Mouse (Mus musculus): Measurements from ENCODE around the gene Ankrd44.
"Not testable (repeated sequence)": the region's sequence is repeated elsewhere in the genome, so short reads cannot be mapped to it uniquely, and the experiment has no call there.

The Ankrd44 gene

GRCm38 (mm10) chr1:54925971-54926771, at the start of gene Ankrd44:
Gene Ankrd44 (minus strand): TSS chr1:54926387.
- DNase-seq (ENCODE audit: low spot score in 2 of 2): peak; percentile 36 to 66

- no peak for DNase-seq (ENCODE audit: low spot score in 2 of 2)
Measured at GRCm38 (mm10) chr1:54971687-54972404, 45.7 kb upstream of the Ankrd44 start.

- no peak for DNase-seq (ENCODE audit: low spot score in 2 of 2)
Measured at GRCm38 (mm10) chr1:54966858-54967257, 40.7 kb upstream of the Ankrd44 start.

- DNase-seq (ENCODE audit: low spot score in 2 of 2): no peak
Measured at GRCm38 (mm10) chr1:54965159-54965995, 39.2 kb upstream of the Ankrd44 start.

- no peak for DNase-seq (ENCODE audit: low spot score in 2 of 2)
Measured at GRCm38 (mm10) chr1:54961724-54962123, 35.5 kb upstream of the Ankrd44 start.

GRCm38 (mm10) chr1:54960613-54961165, 34.5 kb upstream of the Ankrd44 start:
- DNase-seq (ENCODE audit: low spot score in 2 of 2): no peak

- DNase-seq (ENCODE audit: low spot score in 2 of 2): no peak
Measured at GRCm38 (mm10) chr1:54958525-54958924, 32.3 kb upstream of the Ankrd44 start.

- not testable (repeated sequence) for DNase-seq (ENCODE audit: low spot score in 2 of 2)
Measured at GRCm38 (mm10) chr1:54956995-54957394, 30.8 kb upstream of the Ankrd44 start.

GRCm38 (mm10) chr1:54954856-54955255, 28.7 kb upstream of the Ankrd44 start:
- DNase-seq (ENCODE audit: low spot score in 2 of 2): no peak

- DNase-seq (ENCODE audit: low spot score in 2 of 2): no peak
Measured at GRCm38 (mm10) chr1:54944648-54945047, 18.5 kb upstream of the Ankrd44 start.

- no peak for DNase-seq (ENCODE audit: low spot score in 2 of 2)
Measured at GRCm38 (mm10) chr1:54935466-54935865, 9.3 kb upstream of the Ankrd44 start.

GRCm38 (mm10) chr1:54934911-54935310, 8.7 kb upstream of the Ankrd44 start:
- DNase-seq (ENCODE audit: low spot score in 2 of 2): no peak

GRCm38 (mm10) chr1:54933646-54934045, 7.5 kb upstream of the Ankrd44 start:
- DNase-seq (ENCODE audit: low spot score in 2 of 2): no peak

GRCm38 (mm10) chr1:54932456-54933115, 6.4 kb upstream of the Ankrd44 start:
- no peak for DNase-seq (ENCODE audit: low spot score in 2 of 2)

- no peak for DNase-seq (ENCODE audit: low spot score in 2 of 2)
Measured at GRCm38 (mm10) chr1:54931231-54931630, 5.0 kb upstream of the Ankrd44 start.

- DNase-seq (ENCODE audit: low spot score in 2 of 2): no peak
Measured at GRCm38 (mm10) chr1:54930670-54931200, 4.5 kb upstream of the Ankrd44 start.

GRCm38 (mm10) chr1:54925451-54925934, 694 bp downstream of the Ankrd44 start:
- no peak for DNase-seq (ENCODE audit: low spot score in 2 of 2)

- DNase-seq (ENCODE audit: low spot score in 2 of 2): no peak
Measured at GRCm38 (mm10) chr1:54924760-54925159, 1.4 kb downstream of the Ankrd44 start.

GRCm38 (mm10) chr1:54924309-54924685, 1.9 kb downstream of the Ankrd44 start:
- DNase-seq (ENCODE audit: low spot score in 2 of 2): no peak

GRCm38 (mm10) chr1:54923366-54924308, 2.5 kb downstream of the Ankrd44 start:
- DNase-seq (ENCODE audit: low spot score in 2 of 2): no peak
